Mouse (Mus musculus) liver, postnatal 0 days (tissue): ENCODE measurements around the gene Dthd1.

Experiments
- CTCF ChIP-seq: sonication (generic); IDR thresholded peaks from 2 replicates; pipeline ENCODE4 v1.5.1; 2016; ENCODE audit warnings: antibody characterized with exemption, low read depth
- EP300 ChIP-seq: IDR thresholded peaks from 2 replicates; pipeline ENCODE4 v1.6.1; 2016; ENCODE audit warnings: antibody characterized with exemption, low read depth, mild to moderate bottlenecking

GRCm38 (mm10) chr5:62846571-62847131, 33.0 kb downstream of the Dthd1 start:
- TF ChIP-seq CTCF (no peak), EP300 (no peak)
